Mouse (Mus musculus) forebrain, embryonic 11.5 days (tissue): Measurements from ENCODE around the gene Rufy3. TPM values are rescaled to one million over a fixed set of nuclear protein-coding genes. Genes with fewer than 3 reads are reported as not detected.
A peak's percentile ranks its signal among the peaks of the same experiment; 100 is the strongest.
"Not testable (repeated sequence)": the region's sequence is repeated elsewhere in the genome, so short reads cannot be mapped to it uniquely, and the experiment has no call there.

Source experiments
- ATAC-seq: fragments of 200-750 bp; cut with Nextera tagmentation; replicated peaks from 2 replicates; pipeline ENCODE4 v1.8.0; 2017; ENCODE audit warnings: moderate TSS enrichment; ENCODE audit not compliant: low FRiP score
- DNase-seq: peaks from one replicate; pipeline ENCODE4 v3.0.0-alpha.2; 2017; ENCODE audit warnings: low spot score
- H3K27ac ChIP-seq: fragments of 300-500 bp; sonication (generic); 2 replicates; pipeline ENCODE4 v1.5.1; 2014; ENCODE audit warnings: low read depth, low read length
- H3K27me3 ChIP-seq: fragments of 300-500 bp; sonication (generic); 2 replicates; pipeline ENCODE4 v1.6.1; 2014; ENCODE audit warnings: mild to moderate bottlenecking, low read length, mixed read lengths; ENCODE audit not compliant: control insufficient read depth, insufficient read depth
- H3K36me3 ChIP-seq: fragments of 300-500 bp; sonication (generic); 2 replicates; pipeline ENCODE4 v1.6.1; 2014; ENCODE audit warnings: mild to moderate bottlenecking, low read length, moderate library complexity, mixed read lengths; ENCODE audit not compliant: control insufficient read depth, insufficient read depth
- H3K4me1 ChIP-seq: fragments of 300-500 bp; sonication (generic); replicated peaks from 2 replicates; pipeline ENCODE4 v1.6.1; 2014; ENCODE audit warnings: low read length, mixed read lengths; ENCODE audit not compliant: control insufficient read depth, insufficient read depth
- H3K4me2 ChIP-seq: fragments of 300-500 bp; sonication (generic); 2 replicates; pipeline ENCODE4 v1.6.1; 2014; ENCODE audit warnings: low read depth, mild to moderate bottlenecking, low read length, moderate library complexity, mixed read lengths; ENCODE audit not compliant: severe bottlenecking
- H3K4me3 ChIP-seq: fragments of 300-500 bp; sonication (generic); 2 replicates; pipeline ENCODE4 v1.5.1; 2014; ENCODE audit warnings: low read depth, low read length
- H3K9ac ChIP-seq: fragments of 300-500 bp; sonication (generic); 2 replicates; pipeline ENCODE4 v1.6.1; 2014; ENCODE audit warnings: low read length
- H3K9me3 ChIP-seq: fragments of 300-500 bp; sonication (generic); 2 replicates; pipeline ENCODE4 v1.6.1; 2016; ENCODE audit warnings: low read length, mixed read lengths; ENCODE audit not compliant: control insufficient read depth
- WGBS: fragments of 180-500 bp; shearing (Covaris S2); extraction: QIAGEN DNeasy Blood & Tissue Kit; methylation state at CpG from one replicate; pipeline ENCODE4 v1.1.7; 2014; 5-methylcytosine and 5-hydroxymethylcytosine counted together
- polyA plus RNA-seq: library from polyadenylated mRNA; unstranded; fragments of >200 nt; fragmentation: Nextera tagmentation; extraction: Ambion mirVana; gene quantifications from 2 replicates; pipeline ENCODE4 v1.2.1, GENCODE M21; 2014

Rufy3 gene
- 96.8 and 96.9 TPM in 2 replicates for polyA plus RNA-seq

GRCm38 (mm10) chr5:88564501-88565147 lies at the start of gene Rufy3:
Gene Rufy3, plus strand, starts transcription at chr5:88565040.
- ATAC-seq, result peak; percentile 91
- WGBS, result under 1% methylated on average over 55 of the region's 71 CpGs
- peak within 1 kb of the TSS; percentile 87 for H3K4me3 ChIP-seq

GRCm38 (mm10) chr5:88519232-88519631 lies 45.6 kb upstream of the Rufy3 start:
- H3K4me1 ChIP-seq, result no peaks in the 10 kb centered on the region
- H3K9ac ChIP-seq, result no peak overlapping the region
- no peak; the same call in 1 of the 2 replicates for ATAC-seq
- WGBS, result 12% methylated on average over 2 of the region's 2 CpGs
- no peak overlapping the region for H3K4me3 ChIP-seq
- H3K27ac ChIP-seq, result no peak overlapping the region
- H3K4me2 ChIP-seq, result no peak overlapping the region
- no peaks in the 10 kb centered on the region for H3K36me3 ChIP-seq
- no peaks in the 10 kb centered on the region for H3K9me3 ChIP-seq
- H3K27me3 ChIP-seq, result no peaks in the 10 kb centered on the region
- DNase-seq, result no peak

More at GRCm38 (mm10) chr5:88564501-88565147, at the start of gene Rufy3:
- Histone ChIP-seq H3K4me2 (peak within 1 kb of the TSS; percentile 67), H3K36me3 (no peaks in the 10 kb centered on the region), H3K4me1 (no peaks in the 10 kb centered on the region), H3K27me3 (no peaks in the 10 kb centered on the region), H3K27ac (peak within 1 kb of the TSS; percentile 75), H3K9ac (peak within 1 kb of the TSS; percentile 91), H3K9me3 (no peaks in the 10 kb centered on the region)
- DNase-seq, result peak; percentile 89

DNA sequence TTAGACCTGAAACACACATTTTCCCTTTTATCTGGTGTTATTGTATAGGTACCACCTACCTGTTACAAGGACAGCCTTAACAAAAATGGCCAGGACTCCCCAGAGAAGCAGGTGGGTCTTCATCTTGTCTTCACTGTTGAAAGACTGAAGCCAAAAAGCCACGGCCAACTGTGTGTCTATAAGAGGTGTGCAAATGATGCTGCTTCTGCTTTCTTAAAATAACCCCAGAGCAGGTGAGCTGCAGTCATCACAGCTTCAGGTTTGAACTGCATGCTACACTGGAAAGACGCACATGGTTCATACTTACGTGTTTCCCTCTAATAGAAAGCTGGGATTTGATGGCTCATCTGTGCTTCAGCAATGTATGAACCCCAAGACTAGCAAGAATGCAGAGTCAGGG lies 37.2 kb upstream of the Rufy3 start, which contains the start of gene Jchain:
Jchain (minus strand) TSS at position 235 of the 400 bp plus-strand sequence.
- Histone ChIP-seq H3K4me3 (no peak within 1 kb of the TSS), H3K9me3 (no peaks in the 10 kb centered on the region), H3K27me3 (no peaks in the 10 kb centered on the region), H3K36me3 (no peaks in the 10 kb centered on the region), H3K9ac (no peak within 1 kb of the TSS), H3K27ac (no peak within 1 kb of the TSS), H3K4me2 (no peak within 1 kb of the TSS), H3K4me1 (no peaks in the 10 kb centered on the region)
- no peak for DNase-seq
- WGBS, result 91% methylated on average over 3 of the region's 3 CpGs
- ATAC-seq, result no peak

DNA sequence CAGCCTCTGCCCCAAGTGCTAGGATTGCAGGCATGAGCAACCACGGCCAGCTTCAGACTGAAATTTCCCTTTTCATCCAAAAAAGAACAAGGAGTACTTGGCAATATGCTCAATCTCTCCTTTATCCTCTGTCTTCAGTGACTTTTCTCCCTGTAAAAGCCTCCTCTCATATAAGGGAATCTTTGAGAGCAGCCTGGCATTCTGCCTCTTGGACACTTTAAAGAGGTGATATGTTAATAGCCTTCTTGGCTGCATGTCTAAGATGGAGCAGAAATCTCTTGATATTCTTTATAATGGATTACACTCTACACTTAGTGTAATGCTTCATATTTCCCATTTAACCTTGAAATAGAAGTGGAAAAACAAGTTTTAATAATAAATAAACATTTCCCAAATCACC lies 33.9 kb upstream of the Rufy3 start:
- Histone ChIP-seq H3K27me3 (no peaks in the 10 kb centered on the region), H3K4me1 (no peaks in the 10 kb centered on the region), H3K4me3 (no peak overlapping the region), H3K27ac (no peak overlapping the region), H3K9me3 (no peaks in the 10 kb centered on the region), H3K36me3 (no peaks in the 10 kb centered on the region), H3K4me2 (no peak overlapping the region), H3K9ac (no peak overlapping the region)
- WGBS, result 79% methylated on average over 1 of the region's 1 CpGs
- ATAC-seq, result no peak
- no peak for DNase-seq

- 75% methylated on average over 3 of the region's 3 CpGs for WGBS
- no peak overlapping the region for H3K4me2 ChIP-seq
- DNase-seq, result no peak
- ATAC-seq, result no peak
- H3K9ac ChIP-seq, result no peak overlapping the region
- no peaks in the 10 kb centered on the region for H3K36me3 ChIP-seq
- H3K27me3 ChIP-seq, result no peaks in the 10 kb centered on the region
- no peak overlapping the region for H3K27ac ChIP-seq
- H3K4me3 ChIP-seq, result no peak overlapping the region
- H3K9me3 ChIP-seq, result no peaks in the 10 kb centered on the region
- H3K4me1 ChIP-seq, result no peaks in the 10 kb centered on the region
Observed at GRCm38 (mm10) chr5:88534697-88535096, 30.1 kb upstream of the Rufy3 start.

DNA sequence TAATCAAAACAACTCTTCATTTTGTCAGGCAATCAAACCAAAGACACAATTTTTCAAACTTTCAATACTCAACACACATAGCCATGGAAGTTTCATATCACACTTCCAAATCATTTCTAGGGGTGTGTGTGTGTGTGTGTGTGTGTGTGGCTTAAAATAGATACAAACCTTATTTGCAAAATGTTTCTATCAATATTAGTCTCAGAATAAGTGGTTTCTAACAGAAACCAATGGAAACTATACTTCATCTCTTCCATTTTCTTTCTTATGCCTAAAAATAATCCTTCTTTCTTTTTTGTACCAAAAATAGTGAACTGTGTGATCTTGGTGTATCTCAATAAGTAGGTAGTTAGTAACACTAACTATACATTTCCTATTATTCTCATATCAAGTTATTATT lies 24.0 kb upstream of the Rufy3 start:
- Histone ChIP-seq H3K27me3 (no peaks in the 10 kb centered on the region), H3K4me3 (no peak overlapping the region), H3K4me1 (no peaks in the 10 kb centered on the region), H3K9me3 (no peaks in the 10 kb centered on the region), H3K4me2 (no peak overlapping the region), H3K36me3 (no peaks in the 10 kb centered on the region), H3K27ac (no peak overlapping the region), H3K9ac (no peak overlapping the region)
- ATAC-seq (no peak), DNase-seq (no peak)

DNA sequence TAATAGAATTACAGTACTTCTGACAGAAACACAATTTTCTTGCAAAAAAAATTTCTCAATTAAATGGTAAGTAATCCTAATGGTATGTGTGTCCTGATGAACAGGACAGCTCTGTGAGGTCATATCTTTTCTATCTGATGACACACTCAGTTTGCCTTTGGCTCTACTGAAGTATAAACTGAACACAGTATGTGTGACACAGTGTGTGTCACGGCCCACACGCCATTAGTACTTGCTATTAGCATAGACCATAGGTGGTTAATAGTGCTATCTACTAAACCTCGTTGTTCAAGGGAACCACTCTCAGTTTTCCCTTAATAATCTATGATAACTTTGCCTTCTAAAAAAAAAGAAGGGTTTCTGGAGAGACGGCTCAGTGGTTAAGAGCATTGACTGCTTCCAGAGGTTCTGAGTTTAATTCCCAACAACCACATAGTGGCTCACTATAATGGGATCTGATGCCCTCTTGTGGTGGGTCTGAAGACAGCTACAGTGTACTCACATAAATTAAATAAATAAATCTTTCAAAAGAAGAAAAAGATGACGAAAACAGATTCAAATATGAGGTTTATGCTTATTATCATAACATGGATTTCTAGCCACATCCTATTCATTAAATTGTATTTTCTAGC lies 22.1 kb upstream of the Rufy3 start:
- H3K27ac ChIP-seq, result no peak overlapping the region
- 67% methylated on average over 5 of the region's 5 CpGs for WGBS
- ATAC-seq (peak; percentile 79), DNase-seq (no peak)
- H3K4me2 ChIP-seq, result no peak overlapping the region
- no peaks in the 10 kb centered on the region for H3K9me3 ChIP-seq
- no peaks in the 10 kb centered on the region for H3K4me1 ChIP-seq
- H3K36me3 ChIP-seq, result no peaks in the 10 kb centered on the region
- no peaks in the 10 kb centered on the region for H3K27me3 ChIP-seq
- H3K4me3 ChIP-seq, result no peak overlapping the region
- no peak overlapping the region for H3K9ac ChIP-seq

DNA sequence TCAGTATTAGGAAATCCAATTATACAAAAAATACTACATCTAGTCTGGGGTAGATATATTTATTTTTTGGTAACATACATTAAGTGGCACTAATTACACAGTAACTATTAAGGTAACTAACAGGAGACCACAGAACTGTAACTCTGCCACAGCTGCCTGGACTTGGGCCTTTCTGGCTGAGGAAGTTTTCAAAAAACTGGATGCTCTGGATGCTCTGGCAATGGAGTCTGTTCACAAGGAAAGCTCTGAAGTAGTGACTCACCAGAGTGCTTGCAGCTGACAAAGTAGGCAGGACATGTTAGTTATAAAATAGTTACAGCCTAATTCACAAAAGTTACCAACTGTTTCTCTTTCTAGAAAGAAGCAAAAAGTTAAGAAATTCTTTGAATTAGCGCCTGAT lies 20.4 kb upstream of the Rufy3 start:
- H3K9me3 ChIP-seq, H3K27ac ChIP-seq, H3K9ac ChIP-seq, H3K36me3 ChIP-seq, DNase-seq, H3K4me1 ChIP-seq, H3K27me3 ChIP-seq, H3K4me2 ChIP-seq, ATAC-seq, H3K4me3 ChIP-seq: not testable (repeated sequence)
- 87% methylated on average over 1 of the region's 1 CpGs for WGBS

DNA sequence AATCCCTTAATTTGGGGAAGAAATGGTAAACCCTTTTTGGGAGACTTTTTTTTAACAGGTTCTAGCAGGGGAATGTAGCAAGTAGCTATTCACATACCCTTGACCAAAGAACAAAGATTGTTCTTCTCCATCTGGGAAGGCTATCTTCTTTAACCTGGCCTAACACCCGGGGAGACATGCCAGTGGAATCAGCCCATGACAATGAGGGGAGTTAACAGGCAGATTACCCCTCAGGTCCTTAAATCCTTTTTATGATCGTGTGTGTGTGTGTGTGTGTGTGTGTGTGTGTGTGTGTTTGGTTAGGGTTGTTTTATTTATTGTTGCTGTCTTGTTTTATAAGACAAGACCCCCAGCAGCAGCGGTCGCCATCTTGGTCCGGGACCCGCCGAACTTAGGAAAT lies 19.3 kb upstream of the Rufy3 start:
- 84% methylated on average over 7 of the region's 7 CpGs for WGBS
- H3K4me2 ChIP-seq, result no peak overlapping the region
- H3K4me3 ChIP-seq, result no peak overlapping the region
- no peak for DNase-seq
- no peak overlapping the region for H3K27ac ChIP-seq
- H3K27me3 ChIP-seq, result no peaks in the 10 kb centered on the region
- H3K4me1 ChIP-seq, result no peaks in the 10 kb centered on the region
- no peaks in the 10 kb centered on the region for H3K9me3 ChIP-seq
- no peaks in the 10 kb centered on the region for H3K36me3 ChIP-seq
- ATAC-seq, result no peak
- no peak overlapping the region for H3K9ac ChIP-seq
